Mouse (Mus musculus) c-Kit-positive CD71-positive TER-119-positive erythroid progenitor cells, embryonic 14.5 days (primary cell): ENCODE results near the gene Prdm8.

Experiments used
- DNase-seq: peaks from one replicate; pipeline ENCODE4 v3.0.0-alpha.2; 2013; ENCODE audit warnings: low spot score

The Prdm8 gene

DNA sequence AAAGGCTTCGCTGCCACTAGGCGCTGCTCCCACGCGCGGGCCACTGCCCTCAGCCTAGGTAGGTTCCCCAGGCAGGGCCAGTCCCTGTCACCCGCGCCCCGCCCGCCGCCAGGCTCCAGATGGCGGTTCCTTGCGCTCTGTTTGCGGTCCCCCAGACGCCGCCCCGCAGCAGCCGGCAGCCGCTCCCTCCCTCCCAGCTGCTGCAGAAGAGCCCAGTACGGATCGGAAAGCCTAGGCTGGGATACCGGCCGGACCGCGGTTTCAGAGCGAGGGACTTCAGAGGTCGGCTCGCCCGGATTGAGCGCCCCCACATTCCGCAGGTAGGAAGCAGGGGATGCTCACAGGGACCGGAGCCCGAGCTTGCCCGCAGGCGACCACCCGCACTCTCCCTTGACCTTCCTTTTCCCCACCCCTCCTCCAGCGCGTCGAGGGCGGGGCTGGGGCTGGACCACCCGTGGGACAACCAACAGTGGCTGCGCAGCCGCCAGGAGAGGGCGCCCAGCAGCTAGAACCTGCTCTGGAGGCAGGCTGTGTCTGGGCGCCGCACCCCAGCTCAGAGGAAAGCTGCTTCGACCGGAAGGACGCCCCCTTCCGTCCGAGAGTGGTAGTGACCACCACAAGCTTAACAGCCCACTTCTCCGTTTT, at the start of gene Prdm8:
Gene Prdm8, plus strand, starts transcription at position 19 of the 645 bp plus-strand sequence.
- peak; percentile 5 for DNase-seq

DNA sequence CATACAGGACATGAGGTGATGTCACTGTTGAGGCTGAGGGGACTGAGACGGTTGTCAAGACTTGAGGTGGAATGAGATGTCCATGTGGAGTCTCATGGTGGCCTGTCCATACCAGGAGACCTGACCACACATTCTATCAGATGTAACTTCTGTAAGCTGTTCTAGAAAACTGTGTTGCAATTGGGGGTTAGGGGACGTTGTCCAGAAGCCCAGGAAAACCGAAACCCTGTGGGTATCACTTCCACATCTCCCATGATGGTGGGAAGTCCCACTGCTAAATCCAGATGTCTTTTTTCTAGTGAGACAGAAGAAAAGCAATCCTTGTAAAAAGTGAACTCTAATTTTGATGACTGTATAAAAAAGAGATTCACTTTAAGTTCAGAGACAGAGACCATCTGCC, 39.9 kb upstream of the Prdm8 start:
- DNase-seq: no peak

DNA sequence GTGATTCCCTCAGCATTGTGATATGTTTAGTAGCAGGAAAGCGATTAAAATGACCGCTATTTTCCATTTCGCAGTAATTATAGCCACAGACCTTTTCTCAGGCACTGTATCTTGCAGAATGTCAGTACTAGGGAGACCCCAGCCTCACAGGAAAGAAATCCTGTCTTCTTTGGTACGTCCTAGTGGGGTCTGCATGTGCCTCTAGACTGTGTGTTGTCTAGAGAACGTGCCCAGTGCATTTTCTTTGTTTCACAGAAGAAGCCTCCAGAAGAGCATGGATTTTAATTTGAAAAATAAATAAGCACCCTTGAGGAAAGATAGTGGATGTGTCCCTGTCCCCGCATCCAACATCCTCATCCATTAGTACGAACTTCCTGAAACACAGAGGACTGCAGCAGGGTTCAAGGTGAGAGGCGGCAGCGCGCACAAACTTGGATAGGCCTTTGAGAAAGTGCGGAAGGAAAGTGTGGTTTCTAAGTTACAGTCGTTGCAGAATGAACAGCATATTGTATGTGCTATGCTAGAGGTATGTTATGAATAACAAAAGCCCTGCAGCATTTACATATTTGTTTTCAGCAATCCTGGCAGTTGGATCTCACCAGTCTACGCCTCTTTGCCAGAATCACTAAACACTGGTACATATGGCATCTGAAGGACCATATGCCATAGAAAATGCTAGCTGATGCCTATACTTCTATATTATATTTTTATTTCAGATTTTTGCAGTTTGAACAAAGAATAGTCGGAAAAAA, 28.3 kb upstream of the Prdm8 start:
- DNase-seq: no peak

DNA sequence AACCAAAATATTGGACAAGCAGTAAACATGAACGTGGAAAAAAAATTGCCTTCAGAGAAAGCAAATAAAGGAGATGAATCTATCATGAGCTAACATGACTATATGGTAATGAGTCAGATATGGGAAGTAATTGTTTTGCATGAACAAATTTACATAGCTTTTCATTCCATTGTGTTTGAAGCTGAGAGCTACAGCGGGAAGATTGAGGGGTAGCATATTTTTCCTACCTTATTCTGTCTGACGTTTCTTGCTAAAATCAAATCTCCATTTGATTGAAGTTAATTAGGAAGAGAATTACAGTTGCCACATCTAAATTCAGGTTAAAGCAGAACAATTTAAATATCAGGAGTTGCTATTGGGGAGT, 27.7 kb upstream of the Prdm8 start:
- DNase-seq: no peak

DNA sequence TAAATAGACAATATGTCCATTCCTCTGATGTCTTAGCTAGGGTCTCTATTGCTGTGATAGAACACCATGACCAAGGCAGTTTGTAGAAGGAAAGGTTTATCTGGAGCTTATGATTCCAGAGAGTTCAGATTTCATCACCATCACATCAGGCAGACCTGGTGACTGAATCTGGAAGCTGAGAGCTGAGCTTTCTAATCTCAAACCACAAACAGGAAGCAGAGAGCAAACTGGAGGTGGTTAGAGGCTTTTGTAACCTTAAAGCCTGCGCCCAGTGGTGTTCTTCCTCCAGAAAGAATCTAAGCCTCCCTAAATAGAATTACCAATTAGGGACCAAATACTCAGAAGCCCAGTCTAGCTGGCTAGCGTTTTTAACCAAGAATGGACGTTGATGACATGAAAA, 20.1 kb upstream of the Prdm8 start:
- DNase-seq: no peak

DNA sequence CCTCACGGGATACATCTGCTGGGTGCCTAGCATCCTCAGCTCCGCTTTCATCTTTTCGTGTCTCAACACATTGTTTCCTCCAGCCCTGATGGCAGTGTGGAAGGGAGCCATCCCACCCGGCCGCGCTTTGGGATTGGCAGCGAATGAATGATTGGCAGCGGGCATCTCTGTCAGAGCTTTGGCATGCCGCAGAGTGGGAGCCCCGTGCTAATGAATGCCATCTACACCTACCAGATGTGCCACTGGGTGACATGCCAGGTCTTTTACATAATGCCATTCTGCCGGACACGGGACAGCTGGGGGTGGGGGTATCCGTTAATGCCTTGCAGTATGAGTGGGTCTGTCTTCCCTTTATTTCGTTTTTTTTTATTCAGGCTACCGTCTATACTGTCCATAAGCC, 882 bp upstream of the Prdm8 start:
- no peak for DNase-seq

DNA sequence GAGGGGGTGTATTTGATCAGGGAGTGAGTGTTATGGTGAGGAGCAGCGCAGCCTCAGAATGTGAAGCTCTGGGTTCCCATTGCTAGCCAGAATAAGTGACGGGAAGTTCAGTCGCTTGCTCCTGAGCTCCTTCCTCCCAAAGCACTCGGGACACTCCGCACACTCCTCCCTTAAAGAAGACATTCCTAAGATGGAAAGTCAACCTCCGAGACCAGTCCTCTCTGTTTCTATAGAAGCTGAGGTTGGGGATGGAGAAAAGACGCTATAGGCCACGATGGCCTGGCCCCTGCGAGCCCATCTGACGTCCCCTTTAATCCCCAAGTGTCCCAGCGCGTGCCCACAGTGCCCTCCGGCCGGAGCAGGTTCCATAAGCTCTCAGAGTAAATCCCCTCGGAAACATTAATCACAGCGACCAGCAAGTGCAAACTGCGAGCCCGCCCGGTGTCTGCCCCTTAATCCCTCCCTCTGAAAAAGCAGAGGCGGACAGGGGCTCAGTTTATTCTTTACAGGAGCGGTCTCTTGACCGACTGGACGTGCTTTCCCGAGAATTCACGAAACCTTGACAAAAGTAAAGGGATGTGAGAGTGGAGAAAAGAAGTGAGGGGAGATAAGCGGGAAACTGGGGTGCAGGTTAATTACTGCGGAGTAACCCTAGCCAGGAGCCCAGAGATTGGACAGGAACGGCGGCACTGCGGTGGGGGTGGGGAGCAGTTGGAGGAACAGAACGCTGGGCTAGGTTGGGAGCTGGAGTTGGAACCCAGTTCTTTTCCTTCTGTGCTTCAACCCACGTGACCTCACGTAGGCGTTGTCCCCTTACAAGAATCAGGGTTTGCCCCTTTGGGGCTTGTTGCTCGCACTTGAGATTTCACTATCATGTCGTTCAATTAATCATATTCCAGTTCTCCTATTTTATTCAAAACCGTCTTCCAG, 1.6 kb downstream of the Prdm8 start:
- DNase-seq: no peak

DNA sequence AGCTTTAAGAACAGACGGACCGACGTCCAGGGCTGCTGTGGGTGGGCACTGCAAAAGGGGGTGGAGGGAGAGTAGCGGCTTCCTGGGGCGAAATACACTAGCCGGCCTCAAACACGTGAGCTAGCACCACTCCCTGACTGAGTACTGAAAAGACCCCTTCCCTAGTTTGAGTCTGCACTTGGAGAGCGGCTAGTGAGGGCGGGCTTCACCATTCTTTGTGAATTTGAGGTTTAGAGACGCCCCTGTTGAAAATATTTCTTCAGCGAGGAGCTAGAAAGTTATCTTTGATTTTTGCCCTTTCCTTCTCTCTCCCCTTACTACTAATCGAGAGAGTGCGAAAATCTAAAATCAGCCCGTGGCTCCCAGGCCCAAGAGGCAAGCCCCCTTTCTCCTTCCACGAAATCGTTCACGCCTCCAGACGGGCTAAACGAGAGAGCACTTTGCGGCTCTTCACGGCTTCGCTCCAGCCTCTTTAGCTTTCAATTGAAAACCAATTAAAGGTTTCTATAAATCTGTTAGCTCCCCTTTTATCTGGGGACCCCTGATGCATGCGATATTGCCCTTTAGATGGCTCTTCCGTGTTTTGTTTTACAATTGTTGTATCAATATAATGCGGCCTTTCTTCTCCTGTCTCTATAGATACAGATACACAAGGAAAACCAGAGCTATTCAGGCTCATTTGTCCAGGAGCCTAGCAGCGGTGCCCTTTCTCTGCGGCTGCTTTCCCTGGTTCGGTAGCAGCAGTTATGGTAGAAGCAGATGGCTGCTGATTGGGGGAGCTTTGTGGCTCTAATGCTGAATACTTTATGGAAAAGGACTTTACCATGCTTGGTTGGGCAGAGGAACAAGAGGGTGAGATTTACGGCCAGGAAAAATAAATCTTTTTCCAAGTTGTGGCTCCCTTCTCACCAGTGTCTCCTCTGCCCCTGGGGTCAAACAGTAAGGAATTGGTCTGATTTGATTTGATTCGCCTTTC, 2.7 kb downstream of the Prdm8 start:
- DNase-seq: no peak

DNA sequence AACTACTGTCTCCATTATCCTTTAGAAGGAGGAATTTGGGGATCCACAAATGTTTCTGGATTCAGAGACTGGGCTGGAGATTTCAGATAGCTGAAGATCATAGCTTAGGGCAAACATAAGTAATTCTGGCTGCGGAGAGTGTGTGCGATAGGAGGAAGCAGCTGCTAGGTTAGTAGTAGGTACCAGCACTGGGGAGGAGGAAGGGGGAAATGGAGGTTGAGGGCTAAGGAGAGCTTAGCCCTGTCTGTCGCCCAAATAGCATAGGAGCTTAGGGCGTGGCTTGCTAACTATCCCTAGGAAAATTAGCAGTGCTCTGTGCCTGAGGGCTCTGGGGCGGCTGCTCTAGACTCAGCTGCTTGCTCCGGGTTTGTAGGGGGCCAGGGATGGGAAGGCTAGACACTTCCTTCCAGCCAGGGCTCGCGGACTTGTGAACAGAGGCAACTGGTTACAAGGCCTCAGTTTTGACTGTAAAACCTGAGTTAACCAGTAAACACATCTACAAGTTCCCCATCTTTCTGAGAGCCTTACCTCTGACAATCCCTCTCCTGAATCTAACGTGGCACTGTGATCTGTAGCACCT, 4.7 kb downstream of the Prdm8 start:
- no peak for DNase-seq

DNA sequence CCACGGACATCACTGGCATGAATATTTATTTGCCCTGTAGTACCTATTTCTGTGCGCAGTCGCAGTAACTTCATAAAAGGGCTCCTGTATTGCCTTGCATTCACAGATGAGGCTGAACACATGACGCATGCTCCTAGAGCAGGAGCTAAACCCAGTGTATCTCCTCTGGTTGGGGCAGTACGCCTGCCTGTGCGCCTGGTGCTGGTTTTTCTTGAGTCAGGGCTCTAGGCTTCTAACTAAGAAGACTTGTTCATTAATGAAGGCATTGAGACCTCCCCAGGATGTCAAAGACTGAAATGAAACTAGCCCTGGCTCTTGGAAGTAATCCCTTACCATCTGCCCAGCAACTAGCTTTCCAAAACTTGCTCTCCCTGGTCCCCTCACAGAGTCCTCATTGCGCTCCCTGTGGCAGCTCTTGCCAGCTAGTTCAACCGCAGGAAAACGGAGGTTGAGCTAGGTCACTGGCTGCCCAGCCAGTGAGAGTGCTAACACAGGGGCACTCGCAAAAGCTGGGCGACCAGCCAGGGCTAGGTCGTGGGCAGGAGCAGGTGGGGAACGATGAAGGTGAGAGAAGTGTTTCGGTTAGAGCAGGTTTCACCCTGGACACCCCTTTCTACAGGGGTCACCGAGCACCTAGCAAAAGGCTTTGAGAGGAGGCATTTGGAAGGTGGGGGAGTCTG, 5.6 kb downstream of the Prdm8 start:
- DNase-seq: no peak

DNA sequence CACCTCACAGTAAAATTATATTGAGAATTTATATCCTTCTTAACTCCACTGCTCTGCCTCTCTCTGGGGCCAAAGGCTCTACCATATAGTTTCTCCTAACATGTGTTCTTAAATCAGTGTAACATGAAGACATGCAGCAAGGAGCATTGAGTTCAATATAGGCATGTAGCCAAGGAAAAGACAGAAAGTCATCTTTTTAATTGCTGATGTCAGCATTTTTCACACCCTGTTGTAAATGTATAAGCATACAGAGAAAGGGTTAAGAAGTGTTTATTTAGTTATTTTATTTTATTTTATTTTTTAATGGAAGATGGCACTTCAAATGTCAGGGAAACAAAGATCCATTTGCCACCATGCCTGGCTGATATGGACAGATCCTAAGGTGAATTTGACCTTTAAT, 6.7 kb downstream of the Prdm8 start:
- DNase-seq: no peak

DNA sequence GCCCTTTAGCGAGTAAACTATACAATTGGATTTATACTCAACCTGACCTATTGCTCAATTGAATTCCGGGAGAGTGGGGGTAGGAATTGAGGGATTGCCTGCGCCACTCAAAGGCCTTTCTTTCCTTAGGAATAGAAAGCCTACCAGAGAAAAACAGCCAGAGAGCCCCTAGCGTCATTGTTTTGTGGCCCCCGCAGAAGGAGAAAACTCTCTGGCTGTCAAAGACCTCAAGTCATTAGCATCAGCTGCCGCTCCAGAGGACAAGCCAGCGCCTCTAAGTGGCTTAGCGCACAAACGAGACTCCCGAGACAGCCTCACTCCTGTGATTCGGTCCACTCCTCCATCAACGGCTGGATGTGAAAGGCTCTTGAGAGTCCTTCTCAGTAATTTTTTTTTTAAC, 12.6 kb downstream of the Prdm8 start:
- no peak for DNase-seq

DNA sequence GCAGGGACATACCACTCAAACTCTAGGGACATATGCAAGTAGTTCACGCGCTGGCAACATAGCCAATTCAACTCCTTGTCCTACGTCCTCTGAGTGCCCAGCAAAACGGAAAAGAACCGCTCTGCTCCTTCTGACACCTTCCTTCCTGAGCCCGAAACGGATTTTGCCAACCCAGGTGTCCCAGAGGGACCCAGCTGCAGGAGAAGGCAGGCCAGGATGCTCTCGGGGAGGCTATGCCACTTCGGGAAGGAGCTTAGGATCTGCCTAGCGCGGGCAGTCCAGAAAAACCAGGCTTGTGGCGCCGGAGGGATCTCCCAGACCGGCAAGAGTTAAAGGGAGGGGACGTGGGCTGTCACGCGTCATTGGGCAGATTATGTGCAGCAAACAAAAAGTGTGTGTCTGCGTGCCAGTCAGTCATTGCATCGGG, 13.5 kb downstream of the Prdm8 start:
- no peak for DNase-seq

DNA sequence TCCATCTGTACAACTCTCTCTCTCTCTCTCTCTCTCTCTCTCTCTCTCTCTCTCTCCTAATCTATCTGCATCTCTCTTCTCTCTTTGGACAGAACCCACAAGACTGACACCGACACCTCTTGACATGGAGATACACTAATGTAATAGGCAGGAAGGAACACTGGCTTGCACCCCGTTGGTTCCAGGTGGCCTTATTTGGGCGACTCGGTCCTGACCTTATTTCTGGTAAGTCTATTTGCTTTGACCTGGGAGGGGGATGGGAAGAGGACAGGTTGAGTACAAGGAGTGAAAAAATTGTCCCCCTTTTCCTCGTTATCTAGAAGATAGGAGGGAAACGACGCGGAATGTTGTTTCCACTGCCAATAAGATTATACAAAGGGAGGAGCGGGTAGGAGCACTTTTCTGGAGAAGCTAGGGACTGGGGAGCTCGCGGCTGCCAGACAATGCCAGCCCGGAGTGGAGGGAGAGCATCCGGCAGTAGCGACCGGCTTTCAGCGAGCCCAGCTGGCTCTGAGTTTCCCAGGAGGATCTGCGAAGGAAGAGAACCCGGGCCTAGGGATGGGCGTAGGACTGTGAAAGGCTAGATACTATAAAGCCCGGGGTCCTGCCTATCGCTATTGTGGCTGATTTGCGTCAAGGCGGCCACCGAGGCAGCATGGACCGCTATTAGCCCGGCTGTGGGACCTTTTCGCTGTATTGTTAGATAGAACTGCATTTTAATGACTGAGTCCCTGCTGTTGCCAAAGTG, 14.1 kb downstream of the Prdm8 start:
- DNase-seq: no peak

DNA sequence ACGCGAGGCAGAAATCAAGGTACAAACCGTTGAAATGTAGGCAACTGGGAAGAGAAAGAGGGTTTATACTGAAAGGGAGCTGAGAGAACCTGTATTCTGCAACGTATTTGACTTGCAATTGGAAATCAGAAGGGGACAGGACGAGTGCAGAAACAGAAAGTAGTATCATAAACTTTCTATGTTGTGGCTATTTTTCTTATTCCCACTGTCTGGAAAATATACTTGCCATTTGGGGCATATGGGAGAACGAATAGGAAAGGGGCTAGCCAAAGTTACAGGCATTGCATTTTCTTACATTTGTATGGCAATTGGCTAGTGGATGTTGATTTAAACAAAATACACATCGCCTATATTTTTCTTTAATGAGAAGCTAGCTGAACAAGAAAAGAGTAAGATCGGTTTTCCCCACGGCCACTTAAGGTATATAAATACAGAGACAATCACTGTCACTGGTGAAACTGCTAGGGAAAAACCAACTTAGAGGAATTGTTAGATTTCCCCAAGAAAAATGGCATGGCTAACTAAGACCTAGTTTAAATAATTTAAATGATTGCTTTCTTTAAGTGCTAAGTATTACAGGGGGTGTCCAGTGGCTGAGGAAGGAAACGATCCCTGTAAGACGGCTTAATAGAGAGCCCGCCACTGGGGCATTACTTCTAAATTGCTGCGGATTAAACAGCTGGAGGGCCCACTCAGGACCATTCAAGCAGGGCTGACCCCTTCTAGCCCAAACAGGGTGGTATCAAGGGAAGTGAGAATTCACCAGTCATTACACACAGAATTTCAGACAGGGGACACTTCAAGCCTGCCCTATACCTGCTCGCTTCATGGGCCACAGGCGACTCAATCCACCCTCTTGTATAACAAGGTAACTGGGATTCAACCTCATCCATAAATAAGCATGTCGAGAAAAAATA, 14.9 kb downstream of the Prdm8 start:
- no peak for DNase-seq

DNA sequence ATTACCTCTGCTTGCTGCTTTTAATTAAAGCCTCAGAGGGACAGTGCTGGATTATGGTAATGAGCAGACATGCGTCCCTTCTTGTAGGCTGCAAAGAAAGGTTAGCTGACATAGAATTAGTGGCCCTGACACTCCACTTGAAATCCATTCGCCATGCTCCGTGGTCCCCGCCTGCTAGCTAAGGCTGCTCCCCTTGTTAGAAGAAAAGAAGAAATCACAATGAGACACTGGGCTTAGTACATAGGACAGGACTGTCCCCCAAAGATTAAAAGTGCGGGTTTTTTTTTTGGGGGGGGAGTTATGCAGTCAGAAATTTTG, 15.6 kb downstream of the Prdm8 start:
- DNase-seq: no peak

DNA sequence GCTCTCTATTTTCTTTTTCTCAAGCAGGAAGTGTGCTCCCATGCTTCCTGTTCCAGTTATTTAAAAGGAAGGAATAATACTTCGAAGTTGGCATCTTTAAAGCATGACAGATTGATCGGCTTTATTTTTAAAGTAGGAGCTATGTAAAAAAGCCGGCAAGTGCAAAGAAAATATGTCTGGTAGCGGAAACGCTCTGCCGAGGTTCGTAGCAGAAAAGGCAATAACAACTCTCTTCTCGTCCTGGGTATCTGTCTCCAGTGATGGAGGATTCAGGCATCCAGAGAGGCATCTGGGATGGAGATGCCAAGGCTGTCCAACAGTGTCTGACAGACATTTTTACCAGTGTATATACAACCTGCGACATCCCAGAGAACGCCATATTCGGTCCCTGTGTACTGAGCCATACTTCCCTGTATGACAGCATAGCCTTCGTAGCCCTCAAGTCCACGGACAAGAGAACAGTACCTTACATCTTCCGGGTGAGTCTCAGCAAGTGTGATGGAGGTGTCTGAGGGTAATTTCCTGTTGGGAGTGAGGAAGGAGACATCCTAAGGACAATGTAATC, 16.1 kb downstream of the Prdm8 start:
- DNase-seq: no peak

DNA sequence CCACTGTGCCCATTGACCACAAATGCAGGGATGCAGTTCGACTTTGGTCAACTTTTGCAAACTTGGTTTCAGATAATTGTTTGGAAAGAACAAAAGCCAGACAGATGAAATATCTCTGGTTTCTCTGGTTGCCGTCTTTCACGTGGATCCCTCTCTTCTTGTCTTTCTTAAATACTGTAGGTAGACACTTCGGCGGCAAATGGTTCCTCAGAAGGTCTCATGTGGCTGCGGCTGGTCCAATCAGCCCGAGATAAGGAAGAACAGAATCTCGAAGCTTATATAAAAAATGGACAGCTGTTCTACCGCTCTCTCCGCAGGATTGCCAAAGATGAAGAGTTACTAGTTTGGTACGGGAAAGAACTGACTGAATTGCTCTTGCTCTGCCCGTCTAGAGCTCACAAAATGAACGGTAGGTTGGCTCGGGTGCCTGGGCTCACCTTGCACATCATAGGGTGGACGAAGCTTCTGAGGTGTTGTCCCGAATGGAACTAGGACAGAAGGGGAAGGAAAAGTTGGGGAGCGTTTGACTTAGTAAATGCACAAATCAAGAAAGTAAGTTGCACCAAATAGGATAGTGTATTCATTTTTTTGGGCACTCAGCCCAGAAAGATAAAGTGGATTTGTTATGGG, 17.4 kb downstream of the Prdm8 start:
- DNase-seq: no peak
